Mouse (Mus musculus) testis, postnatal 14 days (tissue): ENCODE data around the gene Ankle1.
"Not testable (repeated sequence)": the region's sequence is repeated elsewhere in the genome, so short reads cannot be mapped to it uniquely, and the experiment has no call there.

Experiments used
- DNase-seq: peaks from one replicate; pipeline ENCODE4 v3.0.0; 2021; ENCODE audit warnings: low spot score

The Ankle1 gene

DNA sequence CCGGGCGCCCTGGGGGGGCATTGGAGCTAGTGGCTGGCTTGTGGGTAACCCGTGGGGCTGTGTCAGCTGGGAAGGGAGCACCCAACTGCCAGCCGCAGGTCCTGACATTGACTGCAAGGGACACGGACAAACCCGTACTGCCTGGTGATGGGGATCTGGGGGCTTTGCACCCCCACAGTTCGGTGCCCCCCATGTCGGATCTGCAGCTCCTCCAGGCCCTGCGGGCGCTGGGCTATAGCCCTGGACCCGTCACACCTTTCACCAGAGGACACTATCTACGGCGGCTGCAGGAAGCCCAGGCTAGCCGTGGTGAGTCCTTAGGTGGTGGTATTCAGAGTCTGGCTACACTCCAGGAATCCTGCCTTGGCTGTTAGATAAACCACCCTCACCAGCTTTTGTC, 1.6 kb downstream of the Ankle1 start:
- DNase-seq, result no peak

DNA sequence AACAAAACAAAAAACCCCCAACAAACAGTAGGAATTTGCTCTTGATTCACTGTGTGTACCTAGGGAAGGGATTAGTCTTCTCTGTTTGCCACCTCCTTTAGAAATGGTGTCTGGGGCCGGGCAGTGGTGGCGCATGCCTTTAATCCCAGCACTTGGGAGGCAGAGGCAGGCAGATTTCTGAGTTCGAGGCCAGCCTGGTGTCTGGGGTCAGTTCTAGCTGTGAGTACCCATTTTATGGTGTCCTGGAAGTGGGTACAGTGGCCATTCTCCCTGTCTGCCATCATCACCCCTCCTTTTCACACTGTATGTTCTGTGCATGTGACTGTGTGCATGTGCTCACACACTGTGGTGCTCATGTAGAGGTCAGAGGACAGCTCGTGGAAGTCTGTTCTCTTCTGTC, 2.4 kb downstream of the Ankle1 start:
- no peak for DNase-seq

GRCm38 (mm10) chr8:71411535-71412273, 5.9 kb downstream of the Ankle1 start:
- DNase-seq, result no peak

DNA sequence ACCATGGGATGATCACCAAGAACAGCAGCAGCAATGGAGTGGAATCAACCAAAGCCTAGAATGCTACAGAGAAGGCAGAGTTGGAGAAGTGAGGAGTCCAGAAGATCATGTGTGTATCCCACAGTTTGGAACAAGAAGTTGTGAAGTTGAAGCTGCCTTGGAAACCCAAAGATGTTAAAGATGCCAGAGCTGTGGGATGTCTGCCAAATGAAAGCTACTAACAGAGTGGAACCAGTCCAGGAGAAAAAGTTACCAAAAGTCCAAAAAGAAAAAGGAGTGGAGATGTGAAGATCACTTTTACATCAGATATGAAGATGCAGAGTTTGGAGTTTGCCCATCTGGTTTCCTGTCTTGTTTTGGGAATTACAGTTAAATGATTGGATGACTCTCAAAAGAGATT, 16.3 kb downstream of the Ankle1 start:
- DNase-seq, result no peak

- not testable (repeated sequence) for DNase-seq
These were observed 27.1 kb downstream of the Ankle1 start for GRCm38 (mm10) chr8:71432935-71433334.

- DNase-seq, result no peak
These were observed 31.2 kb downstream of the Ankle1 start for GRCm38 (mm10) chr8:71437041-71437440.

DNA sequence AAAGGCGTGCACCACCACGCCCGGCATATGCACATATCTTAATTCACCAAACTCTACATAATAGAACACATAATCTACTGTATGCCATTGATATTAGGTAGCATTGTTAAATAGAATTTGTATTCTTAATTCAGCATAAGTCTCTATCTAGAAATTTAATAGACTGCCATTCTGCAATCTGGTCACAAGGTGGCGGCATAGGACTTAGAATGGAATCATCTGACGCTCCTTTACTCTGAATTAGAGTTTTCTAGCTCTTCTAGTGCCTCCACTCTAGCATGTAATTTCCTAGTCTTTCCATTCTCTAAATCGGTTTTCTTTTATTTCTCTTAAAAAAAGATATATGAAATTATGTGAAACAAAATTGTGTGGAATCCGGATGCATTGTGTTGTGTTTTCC, 35.6 kb downstream of the Ankle1 start:
- no peak for DNase-seq

- DNase-seq, result no peak
These were observed 39.3 kb downstream of the Ankle1 start for GRCm38 (mm10) chr8:71445096-71445495.

GRCm38 (mm10) chr8:71451337-71451736, 45.5 kb downstream of the Ankle1 start:
- DNase-seq, result no peak

- no peak for DNase-seq
These were observed 46.0 kb downstream of the Ankle1 start for GRCm38 (mm10) chr8:71451777-71452176.

DNA sequence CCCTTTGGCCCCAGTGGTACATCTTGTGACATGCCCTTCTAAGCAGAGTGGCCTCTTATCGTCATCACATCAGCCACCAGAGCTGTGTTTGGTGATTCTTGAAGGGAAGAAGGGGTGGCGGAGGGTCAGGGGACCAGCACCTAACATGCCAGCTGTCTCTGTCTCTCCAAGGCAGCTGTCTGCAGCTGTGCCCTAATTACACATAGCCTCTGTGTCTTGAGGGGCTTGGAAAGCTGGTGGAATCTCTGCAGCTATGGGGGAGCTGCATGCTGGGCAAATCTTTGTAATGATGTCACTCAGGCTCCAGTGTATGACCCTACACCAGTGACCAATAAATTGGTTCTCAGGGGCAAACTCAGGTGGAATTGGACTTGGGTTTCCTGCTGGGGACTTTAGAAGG, 46.9 kb downstream of the Ankle1 start:
- DNase-seq, result no peak

GRCm38 (mm10) chr8:71454668-71455067, 48.9 kb downstream of the Ankle1 start:
- no peak for DNase-seq

DNA sequence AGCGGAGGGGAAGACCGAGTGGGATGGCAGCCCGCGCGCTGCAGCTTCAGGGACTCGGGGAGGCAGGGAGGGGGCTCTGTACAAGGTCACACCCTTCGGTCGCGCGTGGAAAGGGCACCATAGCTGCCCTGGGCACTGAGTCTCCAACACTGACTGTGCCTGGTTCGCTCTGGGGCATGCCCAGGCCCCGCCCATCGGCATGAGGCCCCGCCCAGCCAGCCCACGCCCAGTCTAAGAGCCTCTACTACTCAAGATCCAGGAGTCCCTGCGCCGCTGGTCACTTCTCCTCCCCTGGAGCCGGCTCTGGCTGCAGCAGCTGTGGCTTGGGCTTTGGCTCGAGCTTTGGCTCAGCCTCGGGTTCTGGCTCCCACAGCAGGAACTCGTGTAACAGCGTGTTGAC, 51.1 kb downstream of the Ankle1 start:
- DNase-seq, result no peak

- DNase-seq, result no peak
These were observed 52.0 kb downstream of the Ankle1 start for GRCm38 (mm10) chr8:71457659-71458270.
